Mouse (Mus musculus): Measurements from ENCODE around the gene Vmn1r85.

DNA sequence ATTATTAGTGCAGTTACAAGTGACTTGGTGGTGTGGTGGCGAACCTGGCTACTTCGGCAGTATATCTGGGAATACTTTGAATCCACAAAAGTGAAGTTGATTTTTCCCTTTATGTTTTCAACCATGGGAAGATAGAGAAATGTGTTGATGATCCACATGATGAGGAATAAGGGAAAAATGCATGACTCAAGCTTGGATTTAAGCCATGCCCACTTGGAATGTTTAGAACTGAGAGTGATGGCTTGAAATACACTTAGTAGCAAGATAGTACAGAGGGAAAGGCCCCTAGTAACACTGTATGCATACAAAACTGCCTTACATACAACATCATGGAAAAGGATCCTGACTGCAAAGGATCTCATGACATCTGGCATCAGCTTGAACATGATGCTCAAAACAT is 36.9 kb upstream of the Vmn1r85 start:
- TF ChIP-seq POLR2A (IDR thresholded peaks at IDR 0.05; ENCODE audit: low read depth, low read length) (no peak), CTCF (conservative IDR thresholded peaks at IDR 0.05; ENCODE audit: insufficient read depth, insufficient read length, low read depth, low read length) (no peak)

Measured in kidney, adult 2 months (tissue).